Mouse (Mus musculus) thymus, adult 18-20 months (tissue): ENCODE measurements at regions not wholly inside any gene's neighbourhood (a gene's known extent, or its start where the extent isn't known, plus 50 kb on each side); places are given as distances from the start of the nearest gene placed in this dataset.

ENCODE experiments used
- DNase-seq, 2 experiments: peaks; one replicate each; pipeline ENCODE4 v3.0.0; 2022; ENCODE audit warnings: mixed read lengths in 2 of 2

GRCm38 (mm10) chr2:30717566-30718328, 85.7 kb downstream of the 1700001O22Rik start:
- no peak for DNase-seq

GRCm38 (mm10) chr2:30716580-30717565, 86.6 kb downstream of the 1700001O22Rik start:
- DNase-seq: no peak

GRCm38 (mm10) chr2:30715720-30716310, 87.6 kb downstream of the 1700001O22Rik start:
- DNase-seq: no peak

GRCm38 (mm10) chr2:30713535-30713934, 89.9 kb downstream of the 1700001O22Rik start:
- no peak for DNase-seq

GRCm38 (mm10) chr2:30712841-30713401, 90.5 kb downstream of the 1700001O22Rik start:
- no peak for DNase-seq

- peak; percentile 75 to 83 for DNase-seq
Observed at GRCm38 (mm10) chr2:30711853-30712498, 91.5 kb downstream of the 1700001O22Rik start.

- DNase-seq: no peak
Observed at GRCm38 (mm10) chr2:30711476-30711852, 92.0 kb downstream of the 1700001O22Rik start.

GRCm38 (mm10) chr2:30710895-30711294, 92.6 kb downstream of the 1700001O22Rik start:
- no peak for DNase-seq

GRCm38 (mm10) chr2:30709386-30709884, 94.0 kb downstream of the 1700001O22Rik start:
- no peak for DNase-seq

GRCm38 (mm10) chr2:30708762-30709385, 94.6 kb downstream of the 1700001O22Rik start:
- no peak for DNase-seq

- DNase-seq: no peak
Observed at GRCm38 (mm10) chr2:30708001-30708683, 95.3 kb downstream of the 1700001O22Rik start.

GRCm38 (mm10) chr2:30707099-30708000, 96.1 kb downstream of the 1700001O22Rik start:
- DNase-seq: peak in 1 of 2 experiments; percentile 57

GRCm38 (mm10) chr2:30706036-30706435, 97.4 kb downstream of the 1700001O22Rik start:
- DNase-seq: no peak

GRCm38 (mm10) chr2:30703308-30703707, 100.2 kb downstream of the 1700001O22Rik start:
- no peak for DNase-seq

- no peak for DNase-seq
Observed at GRCm38 (mm10) chr2:30702711-30703110, 100.8 kb downstream of the 1700001O22Rik start.

- no peak for DNase-seq
Observed at GRCm38 (mm10) chr2:30700890-30701289, 102.6 kb downstream of the 1700001O22Rik start.

GRCm38 (mm10) chr2:30700471-30700870, 103.0 kb downstream of the 1700001O22Rik start:
- no peak for DNase-seq

- peak; percentile 53 to 77 for DNase-seq
Observed at GRCm38 (mm10) chr2:30699797-30700454, 103.5 kb downstream of the 1700001O22Rik start.
